Mouse (Mus musculus): Measurements from ENCODE around the gene Pcsk4. TPM values are rescaled to one million over a fixed set of nuclear protein-coding genes. Genes with fewer than 3 reads are reported as not detected.

The Pcsk4 gene
- polyA plus RNA-seq (2012; rRNA removed; ENCODE audit: low replicate concordance), result 37.6 and 47.6 TPM in 2 replicates

DNA sequence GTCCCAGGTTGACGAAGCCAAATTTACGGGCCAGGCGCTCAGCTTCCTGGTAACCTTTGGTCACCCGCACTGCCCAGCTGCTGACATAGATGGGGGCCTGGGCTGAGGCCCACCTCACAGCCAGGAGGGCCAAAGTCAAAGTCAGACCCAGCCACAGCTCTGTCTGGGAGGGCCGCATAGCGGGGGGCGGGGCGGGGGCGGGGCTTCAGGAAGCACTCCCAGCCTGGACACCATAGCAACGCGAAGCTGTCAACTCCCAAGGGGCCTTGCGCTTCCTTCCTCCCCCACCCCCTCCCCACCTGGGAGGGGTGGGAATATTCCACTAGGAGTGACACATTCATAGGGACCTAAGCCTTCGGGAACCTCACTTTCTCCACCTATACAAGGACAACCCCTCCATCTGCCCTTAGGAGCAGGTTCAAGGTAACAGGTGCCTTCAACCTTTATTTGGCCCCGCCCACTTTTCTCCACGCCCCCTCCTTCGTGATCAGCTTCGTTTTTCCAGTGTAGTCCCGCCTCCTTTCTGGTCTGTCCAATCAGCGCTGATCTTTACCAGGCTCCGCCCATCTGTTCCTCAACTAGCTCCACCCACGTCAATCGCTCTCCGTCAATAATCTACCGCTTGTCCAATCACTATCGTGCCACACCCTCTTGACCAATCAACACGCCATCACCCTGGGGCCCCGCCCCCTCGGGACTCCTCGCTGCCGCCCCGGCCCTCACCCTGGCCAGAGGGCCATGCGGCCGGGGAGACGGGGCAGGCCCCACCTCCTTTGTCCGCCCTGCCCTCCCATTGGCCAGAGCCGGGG lies at the start of gene Pcsk4, which contains the start of gene Reep6:
Gene Pcsk4, minus strand, starts transcription at position 226 of the 809 bp plus-strand sequence.
Gene Reep6, plus strand, starts transcription at position 681 of the 809 bp plus-strand sequence.

DNA sequence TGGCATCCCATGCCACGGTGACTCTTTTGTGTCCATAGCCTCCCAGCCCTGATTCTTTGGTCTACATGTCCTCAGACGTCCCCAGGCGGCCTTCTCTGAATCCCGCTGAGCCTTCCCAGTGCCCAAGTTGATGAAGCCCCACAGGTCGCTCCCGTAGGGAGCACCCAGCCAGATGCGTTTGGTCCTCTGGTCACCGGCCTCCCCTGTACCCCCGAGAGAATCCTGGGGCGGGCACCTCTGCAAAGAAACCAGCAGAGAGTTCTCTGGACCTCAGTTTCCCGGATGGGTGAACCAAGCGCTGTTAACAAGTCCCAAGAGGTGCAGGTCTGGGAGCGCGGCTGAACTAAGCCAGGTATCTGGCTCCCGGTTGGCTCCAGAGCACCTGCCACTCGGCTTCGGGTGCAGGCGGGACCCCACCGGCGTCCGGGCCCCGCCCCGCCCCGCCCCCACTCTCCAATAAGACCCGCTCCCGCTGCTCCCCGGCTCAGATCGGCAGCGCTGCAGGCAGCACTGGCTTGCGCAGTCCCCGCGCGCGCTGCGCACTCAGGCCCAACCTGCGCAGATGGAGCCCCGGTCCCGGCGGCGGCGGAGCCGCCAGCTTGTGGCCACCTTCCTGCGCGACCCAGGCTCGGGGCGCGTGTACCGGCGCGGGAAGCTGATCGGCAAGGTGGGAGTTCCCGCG lies 26.8 kb upstream of the Pcsk4 start, which contains the start of gene Plk5:
Gene Plk5, plus strand, starts transcription at position 459 of the 682 bp plus-strand sequence.

DNA sequence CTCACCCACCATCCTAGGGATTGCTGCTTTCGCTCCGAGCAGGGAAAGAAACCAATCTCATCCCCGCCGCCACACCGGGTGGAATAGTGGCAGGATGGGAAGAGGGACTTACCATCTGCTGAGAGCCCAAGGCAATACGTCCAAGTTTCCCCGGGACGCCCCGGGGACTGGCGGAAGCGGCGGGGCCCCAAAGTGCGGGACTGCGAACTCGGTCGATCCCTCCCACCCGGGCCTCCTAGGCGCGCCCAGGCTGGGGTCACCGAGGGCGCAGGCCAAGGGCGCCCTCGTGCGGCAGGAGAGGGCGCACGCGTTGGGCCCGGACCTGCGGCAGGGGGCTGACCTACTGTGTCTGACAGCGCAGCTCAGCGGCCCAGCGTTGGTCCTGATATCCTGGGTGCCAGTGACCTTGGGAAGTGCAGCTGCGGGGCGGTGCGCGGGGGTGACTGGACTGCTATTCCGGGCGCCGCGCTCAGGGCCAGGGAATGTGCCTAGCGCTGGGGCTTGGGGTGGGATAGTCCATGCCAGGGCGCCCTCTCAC lies 19.0 kb upstream of the Pcsk4 start, which contains the start of gene Adamtsl5:
Gene Adamtsl5, minus strand, starts transcription at position 169 of the 538 bp plus-strand sequence.

DNA sequence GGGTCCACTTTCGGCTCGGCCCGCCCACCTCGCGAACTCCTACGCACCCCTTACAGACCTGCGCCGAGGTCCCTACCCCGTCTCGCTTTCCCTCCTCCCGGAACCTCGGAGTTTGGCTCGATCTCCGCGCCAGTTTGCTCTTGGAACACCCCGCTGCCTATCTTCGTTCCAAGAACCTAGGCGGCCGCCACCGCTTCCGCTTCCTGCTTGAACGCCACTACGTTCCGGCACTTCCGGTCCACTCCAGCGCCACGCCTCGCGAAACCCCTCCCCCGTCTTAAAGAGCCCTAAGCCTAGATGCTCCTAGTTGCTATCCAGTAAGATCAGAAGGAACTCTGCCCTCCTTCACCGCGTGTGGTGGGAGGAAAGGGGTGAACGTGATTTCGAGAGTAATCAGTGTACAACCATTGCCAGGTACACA lies 8.9 kb downstream of the Pcsk4 start, which contains the start of gene 2310011J03Rik:
Gene 2310011J03Rik, minus strand, starts transcription at position 198 of the 421 bp plus-strand sequence.

DNA sequence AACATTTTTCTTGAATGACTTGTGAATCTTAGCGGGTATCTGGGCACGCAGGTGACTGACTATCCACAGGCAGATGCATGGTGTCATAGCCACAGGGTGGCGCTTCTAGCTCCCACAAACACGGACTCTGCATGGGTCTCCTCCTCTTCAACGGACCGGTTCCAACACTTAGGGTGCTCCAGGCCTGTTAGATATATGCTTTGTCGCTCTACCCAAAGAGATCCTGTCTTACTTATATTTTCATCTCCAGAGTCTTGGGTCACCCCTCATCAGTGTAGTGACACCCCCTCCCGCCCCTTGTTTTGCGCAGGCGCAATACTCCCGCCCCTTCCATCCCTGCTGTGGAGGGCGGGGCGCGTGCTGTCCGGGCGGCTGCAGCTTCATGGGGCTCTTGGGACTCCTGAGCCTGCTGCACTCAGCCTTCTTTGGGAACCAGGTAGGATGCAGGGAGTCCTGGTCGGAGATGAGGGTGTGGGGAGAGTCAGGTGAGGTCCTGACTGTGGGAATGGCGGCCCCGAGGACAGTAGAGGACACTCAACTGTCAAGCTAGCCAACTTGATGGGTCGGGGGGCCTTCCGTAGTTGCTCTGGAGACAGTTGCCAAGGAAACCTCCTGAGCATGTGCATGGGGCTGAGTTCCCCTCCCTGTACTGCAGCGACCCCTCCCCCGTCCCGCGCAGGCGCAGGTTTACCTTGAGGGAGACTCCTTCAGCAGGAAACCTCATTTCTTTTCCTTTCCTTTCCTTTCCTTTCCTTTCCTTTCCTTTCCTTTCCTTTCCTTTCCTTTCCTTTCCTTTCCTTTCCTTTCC lies 33.5 kb downstream of the Pcsk4 start, which contains the start of gene Apc2:
Gene Apc2, plus strand, starts transcription at position 360 of the 808 bp plus-strand sequence.

GRCm38 (mm10) chr10:80292251-80293146 lies 36.8 kb downstream of the Pcsk4 start, which contains the start of gene Rps15:
Gene Rps15 (plus strand): TSS chr10:80292453.

Other genes with a start within 250 kb of the Pcsk4 start
- 63.5 and 95.0 TPM in 2 replicates for gene Sbno2, start 223.9 kb downstream of the Pcsk4 start, polyA plus RNA-seq (2012; rRNA removed; ENCODE audit: low replicate concordance)
- 105 and 121 TPM in 2 replicates for gene Stk11, start 213.7 kb downstream of the Pcsk4 start, polyA plus RNA-seq (2012; rRNA removed; ENCODE audit: low replicate concordance)
- gene Atp5d, start 190.9 kb downstream of the Pcsk4 start, polyA plus RNA-seq (2012; rRNA removed; ENCODE audit: low replicate concordance), result 5,808 and 7,935 TPM in 2 replicates
- gene Cbarp, start 188.7 kb downstream of the Pcsk4 start, polyA plus RNA-seq (2012; rRNA removed; ENCODE audit: low replicate concordance), result 6.3 and 6.6 TPM in 2 replicates
- gene Midn, start 181.2 kb downstream of the Pcsk4 start, polyA plus RNA-seq (2012; rRNA removed; ENCODE audit: low replicate concordance), result 198 and 360 TPM in 2 replicates
- gene Cirbp, start 163.5 kb downstream of the Pcsk4 start, polyA plus RNA-seq (2012; rRNA removed; ENCODE audit: low replicate concordance), result 46.7 and 55.3 TPM in 2 replicates
- 12.6 and 12.7 TPM in 2 replicates for gene 1600002K03Rik, start 156.6 kb downstream of the Pcsk4 start, polyA plus RNA-seq (2012; rRNA removed; ENCODE audit: low replicate concordance)
- 2.0 and 2.2 TPM in 2 replicates for gene Efna2, start 150.0 kb downstream of the Pcsk4 start, polyA plus RNA-seq (2012; rRNA removed; ENCODE audit: low replicate concordance)
- gene Mum1, start 103.1 kb downstream of the Pcsk4 start, polyA plus RNA-seq (2012; rRNA removed; ENCODE audit: low replicate concordance), result 14.5 and 19.2 TPM in 2 replicates
- gene Ndufs7, start 80.4 kb downstream of the Pcsk4 start, polyA plus RNA-seq (2012; rRNA removed; ENCODE audit: low replicate concordance), result 967 and 1,434 TPM in 2 replicates
- gene Gamt, start 68.5 kb downstream of the Pcsk4 start, polyA plus RNA-seq (2012; rRNA removed; ENCODE audit: low replicate concordance), result 15.1 and 43.1 TPM in 2 replicates
- gene Dazap1, start 68.0 kb downstream of the Pcsk4 start, polyA plus RNA-seq (2012; rRNA removed; ENCODE audit: low replicate concordance), result 104 and 128 TPM in 2 replicates
- gene Rps15, start 37.0 kb downstream of the Pcsk4 start, polyA plus RNA-seq (2012; rRNA removed; ENCODE audit: low replicate concordance), result 739 and 1,199 TPM in 2 replicates
- gene Apc2, start 33.5 kb downstream of the Pcsk4 start, polyA plus RNA-seq (2012; rRNA removed; ENCODE audit: low replicate concordance), result 0.88 and 1.1 TPM in 2 replicates
- 52.1 and 92.1 TPM in 2 replicates for gene 2310011J03Rik, start 9.0 kb downstream of the Pcsk4 start, polyA plus RNA-seq (2012; rRNA removed; ENCODE audit: low replicate concordance)
- gene Reep6, start 455 bp upstream of the Pcsk4 start, polyA plus RNA-seq (2012; rRNA removed; ENCODE audit: low replicate concordance), result 257 and 279 TPM in 2 replicates
- gene Adamtsl5, start 18.9 kb upstream of the Pcsk4 start, polyA plus RNA-seq (2012; rRNA removed; ENCODE audit: low replicate concordance), result 113 and 171 TPM in 2 replicates
- gene Plk5, start 27.0 kb upstream of the Pcsk4 start, polyA plus RNA-seq (2012; rRNA removed; ENCODE audit: low replicate concordance), result 2.4 and 7.5 TPM in 2 replicates
- gene Mex3d, start 58.2 kb upstream of the Pcsk4 start, polyA plus RNA-seq (2012; rRNA removed; ENCODE audit: low replicate concordance), result 13.6 and 24.5 TPM in 2 replicates
- gene Mbd3, start 70.1 kb upstream of the Pcsk4 start, polyA plus RNA-seq (2012; rRNA removed; ENCODE audit: low replicate concordance), result 76.6 and 89.3 TPM in 2 replicates
- gene Uqcr11, start 77.3 kb upstream of the Pcsk4 start, polyA plus RNA-seq (2012; rRNA removed; ENCODE audit: low replicate concordance), result 2,686 and 4,056 TPM in 2 replicates
- 95.5 and 98.0 TPM in 2 replicates for gene Tcf3, start 104.1 kb upstream of the Pcsk4 start, polyA plus RNA-seq (2012; rRNA removed; ENCODE audit: low replicate concordance)
- gene Onecut3, start 165.3 kb upstream of the Pcsk4 start, polyA plus RNA-seq (2012; rRNA removed; ENCODE audit: low replicate concordance), result 0.26 and 4.2 TPM in 2 replicates
- 0.02 TPM in 1 of 2 replicates, not detected in the other for gene Atp8b3, start 209.6 kb upstream of the Pcsk4 start, polyA plus RNA-seq (2012; rRNA removed; ENCODE audit: low replicate concordance)
- gene Rexo1, start 232.1 kb upstream of the Pcsk4 start, polyA plus RNA-seq (2012; rRNA removed; ENCODE audit: low replicate concordance), result 50.2 and 62.3 TPM in 2 replicates
- 22.7 and 36.3 TPM in 2 replicates for gene Klf16, start 247.8 kb upstream of the Pcsk4 start, polyA plus RNA-seq (2012; rRNA removed; ENCODE audit: low replicate concordance)